Mouse (Mus musculus) lung, postnatal 36 days (tissue): ENCODE results near the gene Ror1.

Source experiments
- DNase-seq: peaks from one replicate; pipeline ENCODE4 v3.0.0; 2022; ENCODE audit warnings: mixed read lengths

Ror1 gene

DNA sequence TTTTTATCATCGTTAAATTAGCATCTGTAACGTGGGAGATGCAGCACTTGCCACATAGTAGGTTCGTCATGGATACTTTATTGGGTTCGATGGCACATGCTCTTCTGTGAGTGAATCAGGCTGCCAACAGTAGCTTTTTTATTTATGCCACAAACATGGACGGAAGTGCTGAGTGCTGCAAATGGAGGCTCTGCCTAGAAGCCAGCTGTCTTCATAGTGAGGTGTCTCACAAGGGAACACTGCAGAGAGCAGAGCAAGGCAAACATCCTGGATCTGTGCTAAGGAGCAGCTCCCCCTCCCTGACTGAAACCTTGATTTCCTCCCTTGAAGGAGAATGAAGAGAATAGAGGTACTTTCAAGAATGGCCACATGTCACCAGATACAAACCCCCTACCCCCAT lies 74.1 kb downstream of the Ror1 start:
- peak; percentile 10 for DNase-seq

DNA sequence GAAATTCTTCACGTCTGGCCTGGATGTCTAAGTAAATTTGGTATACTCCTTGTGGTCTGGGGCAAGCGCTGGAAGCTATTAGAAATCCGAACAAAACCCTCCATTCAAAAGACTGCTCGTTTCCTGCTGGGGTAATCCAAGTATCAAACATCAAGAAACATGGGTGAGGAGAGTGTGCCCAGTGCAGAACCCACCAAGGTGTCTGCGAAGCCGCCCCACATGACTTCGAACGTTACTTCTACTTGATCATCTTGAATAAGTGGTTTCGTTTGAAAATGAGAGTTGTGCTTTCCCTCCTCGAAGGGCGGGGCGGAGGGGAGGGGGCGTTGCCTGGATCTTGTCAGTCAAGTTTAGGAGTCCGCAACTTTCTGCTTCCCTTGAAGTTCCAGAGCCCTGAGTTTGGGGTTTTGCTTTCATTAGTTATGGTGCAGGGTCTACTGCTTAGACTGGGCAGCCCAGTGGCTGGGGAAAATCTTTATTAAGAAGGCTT lies 74.6 kb downstream of the Ror1 start:
- DNase-seq = peak; percentile 39

- no peak for DNase-seq
Measured at GRCm38 (mm10) chr4:100170743-100171142, 75.2 kb downstream of the Ror1 start.

GRCm38 (mm10) chr4:100171483-100171898 lies 75.9 kb downstream of the Ror1 start:
- no peak for DNase-seq

DNA sequence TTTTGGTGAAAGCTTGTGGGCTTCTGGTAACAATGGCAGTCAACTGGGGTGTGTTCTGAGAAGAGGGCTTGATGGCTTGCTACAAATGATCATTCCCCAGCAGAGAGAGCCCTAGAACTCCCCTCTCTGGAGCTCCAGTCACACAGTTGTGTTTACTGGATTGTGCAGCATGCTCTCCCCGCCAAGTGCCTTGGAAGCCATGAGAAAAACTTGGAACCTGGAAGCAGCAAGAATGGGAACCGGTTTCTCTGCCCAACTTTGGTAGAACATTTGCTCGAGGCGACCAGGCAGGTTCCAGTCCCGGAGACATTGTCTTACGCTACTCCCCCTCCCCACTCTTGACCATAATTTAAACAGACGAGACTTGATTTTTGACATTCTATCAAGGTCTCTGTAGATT lies 80.0 kb downstream of the Ror1 start:
- peak; percentile 5 for DNase-seq

DNA sequence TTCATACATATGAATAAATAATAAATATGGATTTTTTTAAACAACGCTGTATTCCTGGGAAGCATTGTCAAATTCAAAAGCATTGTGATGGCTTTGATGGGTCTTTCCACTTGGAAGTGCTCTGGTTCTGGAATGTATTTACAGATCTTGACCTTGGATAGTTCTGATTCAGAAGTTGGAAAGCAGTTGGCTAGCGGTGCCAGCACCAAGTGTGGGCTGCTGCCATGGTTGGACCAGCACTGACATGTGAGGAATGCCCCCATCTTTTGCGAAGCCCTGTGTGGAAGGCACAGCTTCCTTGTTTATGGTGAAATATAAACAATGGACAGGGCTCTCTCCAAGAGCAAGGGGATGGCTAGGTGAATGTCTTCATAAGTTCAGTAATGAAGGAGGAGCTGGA lies 82.7 kb downstream of the Ror1 start:
- peak; percentile 21 for DNase-seq

- DNase-seq = peak; percentile 62
Measured at GRCm38 (mm10) chr4:100181676-100182075, 86.1 kb downstream of the Ror1 start.

GRCm38 (mm10) chr4:100186781-100187180 lies 91.2 kb downstream of the Ror1 start:
- DNase-seq = no peak

DNA sequence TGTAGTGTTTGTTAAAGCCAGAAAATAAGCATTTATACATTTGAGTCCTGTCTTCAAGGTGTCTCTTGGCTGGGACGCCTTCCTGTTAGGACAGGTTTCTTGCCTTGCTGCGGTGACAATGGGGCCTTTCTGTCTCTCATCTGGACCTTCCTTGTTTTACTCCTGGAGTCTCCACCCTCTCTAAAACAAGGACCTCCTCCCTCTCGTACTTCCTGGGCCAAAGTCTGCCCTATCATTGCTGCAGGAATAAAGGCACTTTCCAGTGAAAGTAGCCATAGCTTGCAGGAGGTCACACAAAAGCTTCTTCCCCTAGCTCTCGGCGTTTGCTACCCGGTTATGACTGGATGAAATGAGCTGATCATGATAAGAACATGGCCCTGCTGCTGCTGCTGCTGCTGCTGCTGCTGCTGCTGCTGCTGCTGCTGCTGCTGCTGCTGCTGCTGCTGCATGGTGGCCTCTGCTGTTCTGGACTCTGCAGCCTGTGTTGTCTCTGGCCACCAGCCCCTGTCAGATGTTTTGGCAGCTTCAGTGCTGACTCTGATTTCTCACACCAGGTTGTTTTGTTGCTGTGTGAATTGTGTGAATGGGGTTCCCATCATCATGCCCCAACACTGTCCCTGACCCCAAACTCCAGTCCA lies 92.1 kb downstream of the Ror1 start:
- no peak for DNase-seq

GRCm38 (mm10) chr4:100188201-100188699 lies 92.7 kb downstream of the Ror1 start:
- peak; percentile 31 for DNase-seq

GRCm38 (mm10) chr4:100191483-100191882 lies 95.9 kb downstream of the Ror1 start:
- no peak for DNase-seq

DNA sequence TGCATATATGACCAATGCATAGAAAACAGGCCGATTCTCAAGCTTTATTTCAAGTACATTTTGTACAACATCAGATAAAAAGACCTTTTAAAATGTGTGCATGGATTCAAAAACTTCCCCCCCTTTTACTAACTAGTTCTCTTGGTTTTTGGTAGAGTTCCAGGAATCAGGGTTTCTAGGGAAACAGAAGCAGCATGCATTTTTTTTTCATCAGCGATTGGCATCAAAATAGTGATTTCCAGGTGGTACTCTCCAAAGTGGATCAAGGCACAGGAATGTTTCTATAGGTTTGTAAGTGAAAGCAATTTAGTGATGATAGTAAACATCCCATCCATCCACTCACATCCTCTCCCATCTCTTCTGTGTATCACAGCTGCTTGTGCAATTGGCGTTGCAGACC lies 98.5 kb downstream of the Ror1 start:
- no peak for DNase-seq

DNA sequence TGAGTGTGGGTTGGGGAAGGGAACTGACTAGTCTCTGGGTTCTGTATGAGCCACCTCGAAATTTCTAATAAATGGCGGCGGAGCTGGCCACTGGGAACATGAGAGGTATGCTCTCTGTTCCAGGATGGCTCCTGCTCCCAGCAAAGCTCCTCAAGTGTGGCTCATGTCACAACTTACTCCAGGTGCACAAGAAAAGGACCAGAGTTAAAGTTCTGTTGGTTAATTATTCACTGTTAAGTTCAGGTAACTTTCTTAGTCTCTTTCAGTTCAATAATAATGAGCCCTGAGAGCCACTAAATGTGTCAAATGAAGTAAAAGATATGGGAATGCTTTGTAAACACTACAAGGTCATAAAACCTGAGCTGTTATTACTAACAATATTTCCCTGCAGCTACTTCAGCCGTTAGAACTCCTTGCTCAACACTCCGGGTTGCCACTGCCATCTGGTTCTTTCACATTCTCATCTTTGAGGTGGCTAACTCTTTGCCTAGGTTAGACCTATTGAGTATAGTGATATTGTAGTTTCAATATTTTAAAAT lies 100.7 kb downstream of the Ror1 start:
- no peak for DNase-seq

DNA sequence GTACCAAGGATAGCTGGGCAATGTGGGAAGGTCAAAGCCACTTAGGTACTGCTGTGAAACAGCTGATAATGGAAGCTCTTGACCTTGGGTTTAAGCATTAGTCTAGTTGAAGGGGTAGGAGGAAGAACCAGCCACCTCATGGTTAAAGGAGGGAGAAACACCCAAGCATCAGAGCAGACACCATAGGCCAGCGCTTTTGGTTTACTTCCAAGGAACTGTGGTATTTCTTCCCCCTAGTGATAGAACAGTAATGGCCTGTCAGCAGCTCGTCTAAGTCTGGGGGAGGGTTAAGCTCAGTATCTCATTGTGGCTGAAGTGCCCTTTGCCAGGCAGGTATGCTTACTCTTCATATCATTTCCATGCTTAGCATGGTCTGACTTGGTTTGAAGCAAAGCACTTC lies 102.7 kb downstream of the Ror1 start:
- DNase-seq = no peak

DNA sequence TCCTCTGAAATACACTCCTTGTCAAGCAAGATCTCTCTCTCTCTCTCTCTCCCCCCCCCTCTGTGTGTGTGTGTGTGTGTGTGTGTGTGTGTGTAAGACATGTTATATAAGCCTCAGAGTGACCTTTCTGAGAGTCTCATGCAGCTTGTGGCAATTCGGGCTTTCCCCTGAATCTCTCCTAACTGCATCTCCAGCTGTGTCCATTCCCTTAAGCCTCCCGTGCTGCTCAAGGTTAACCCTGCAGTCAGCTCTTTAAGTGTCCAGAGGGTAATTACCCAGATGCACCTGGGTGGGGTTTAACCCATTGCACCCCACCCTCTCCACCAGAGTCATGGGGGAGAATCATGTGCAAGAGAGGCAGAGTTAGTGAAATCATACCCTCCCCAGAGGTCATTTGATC lies 105.7 kb downstream of the Ror1 start:
- DNase-seq = no peak

DNA sequence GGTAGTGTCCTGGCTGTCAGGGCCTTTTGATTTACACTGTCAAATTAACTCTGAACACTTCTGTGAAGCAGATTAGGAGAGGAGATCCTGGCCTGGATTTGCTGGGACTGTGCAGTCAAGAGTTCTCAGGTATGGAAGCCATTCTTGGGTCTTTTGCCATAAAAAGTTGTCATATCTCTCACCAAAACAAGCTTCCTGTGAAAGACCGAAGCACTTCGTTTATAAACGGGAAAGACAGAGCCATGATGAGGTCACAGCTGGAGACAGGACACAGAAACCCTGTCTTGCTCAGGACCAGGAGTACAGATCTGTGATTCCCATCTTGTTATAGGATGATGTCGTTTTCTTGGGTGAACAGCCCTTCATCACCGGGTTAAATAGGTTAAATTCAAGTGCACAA lies 107.5 kb downstream of the Ror1 start:
- DNase-seq = no peak

- DNase-seq = no peak
Measured at GRCm38 (mm10) chr4:100203688-100204087, 108.1 kb downstream of the Ror1 start.

DNA sequence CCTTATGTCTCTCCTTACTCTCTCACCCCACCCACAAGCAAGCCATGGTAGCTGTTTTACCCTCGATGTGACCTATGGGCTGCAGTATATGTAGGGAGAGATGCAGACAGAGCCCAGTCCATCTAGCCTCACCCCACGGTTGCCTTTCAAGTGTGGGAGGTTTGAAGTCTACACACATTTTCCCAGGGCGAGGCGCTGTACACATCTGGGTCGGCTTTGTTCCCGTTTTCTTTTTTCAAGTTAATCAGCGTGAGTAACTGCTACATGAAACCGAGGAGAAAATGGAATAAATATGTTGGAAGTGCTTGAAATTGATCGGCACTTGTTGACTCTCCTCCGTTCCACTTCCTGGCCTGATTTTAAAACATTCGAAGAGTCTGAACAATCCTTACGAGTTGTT lies 108.8 kb downstream of the Ror1 start:
- DNase-seq = no peak

DNA sequence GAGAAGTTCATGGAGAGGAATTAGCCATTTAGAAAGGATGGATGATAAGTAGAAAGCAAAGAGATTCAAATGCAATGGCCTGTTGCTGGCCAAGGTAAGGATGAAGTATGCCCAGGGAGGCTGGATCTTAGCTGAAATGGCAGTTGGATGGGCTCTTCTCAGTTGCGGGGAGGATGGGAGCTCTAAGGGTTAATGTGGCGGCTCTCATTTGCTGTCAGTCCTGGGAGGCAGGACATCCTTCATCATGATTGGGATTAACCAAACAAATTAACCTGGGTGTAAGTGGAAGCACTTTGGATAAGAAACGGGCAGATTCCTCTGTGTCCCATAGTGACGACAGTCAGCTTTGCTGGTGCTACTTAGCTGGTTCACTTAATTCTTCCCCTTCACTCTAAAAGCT lies 112.5 kb downstream of the Ror1 start:
- DNase-seq = no peak

- no peak for DNase-seq
Measured at GRCm38 (mm10) chr4:100209106-100209505, 113.5 kb downstream of the Ror1 start.

DNA sequence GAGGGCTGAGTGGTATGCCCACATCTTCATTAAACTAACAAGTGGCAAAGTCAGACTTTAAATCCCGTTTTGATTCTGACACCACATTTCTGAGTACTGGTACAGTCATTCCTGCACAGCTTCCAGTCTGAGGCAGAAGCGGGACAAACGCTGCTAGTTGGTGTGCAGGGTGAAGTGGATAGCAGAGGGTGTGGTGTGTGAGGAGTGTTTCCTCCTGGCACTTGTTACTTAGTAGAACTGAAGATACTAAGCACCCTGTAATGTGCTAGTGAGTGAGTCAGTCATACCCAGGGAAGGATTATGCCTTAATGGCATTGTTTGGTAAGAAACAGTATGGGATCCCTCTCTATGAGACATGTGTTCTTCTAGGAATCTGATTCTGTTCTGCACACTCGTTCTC lies 115.7 kb downstream of the Ror1 start:
- DNase-seq = no peak

DNA sequence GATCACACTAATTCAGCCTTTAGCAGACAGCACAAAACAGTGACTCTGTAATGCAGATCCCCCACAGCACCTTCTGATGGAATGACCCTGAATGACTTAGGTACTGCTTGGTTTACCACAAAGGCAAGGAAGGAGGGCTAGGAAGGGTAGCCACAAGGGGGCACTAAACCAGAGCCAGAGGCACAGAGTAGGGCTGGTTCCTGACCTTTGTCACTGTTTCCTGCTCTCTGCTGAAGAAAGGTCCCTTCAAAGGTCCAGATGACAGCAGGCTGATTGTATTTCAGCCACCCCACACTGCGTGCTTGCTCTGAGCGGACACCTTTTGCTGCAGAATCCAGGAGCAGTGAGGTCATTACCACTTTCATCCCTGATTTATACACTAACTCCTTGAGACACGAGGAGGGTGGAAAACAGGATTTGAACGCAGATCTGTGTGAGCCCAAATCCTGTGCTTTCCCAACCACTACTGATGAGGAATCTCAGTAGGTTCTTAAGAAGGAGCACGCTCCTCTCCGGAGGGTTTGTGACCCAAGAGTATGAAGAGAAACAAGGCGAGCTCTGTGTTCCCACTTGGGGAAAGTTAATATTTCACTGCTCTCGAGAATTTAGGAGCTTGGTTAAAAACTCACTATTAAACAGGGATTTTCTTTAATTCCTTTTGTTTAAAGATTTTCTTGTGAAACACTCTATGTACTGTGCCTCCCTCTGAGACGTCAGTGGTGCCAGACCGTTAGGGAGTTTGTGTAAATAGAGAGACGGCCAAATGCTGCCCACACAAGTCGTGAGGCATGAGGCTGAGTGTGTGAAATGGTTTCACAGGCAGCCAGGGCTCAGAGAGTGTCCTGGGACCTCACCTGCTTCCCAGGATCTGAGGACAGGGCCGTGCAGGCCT lies 119.0 kb downstream of the Ror1 start:
- DNase-seq = peak; percentile 75

DNA sequence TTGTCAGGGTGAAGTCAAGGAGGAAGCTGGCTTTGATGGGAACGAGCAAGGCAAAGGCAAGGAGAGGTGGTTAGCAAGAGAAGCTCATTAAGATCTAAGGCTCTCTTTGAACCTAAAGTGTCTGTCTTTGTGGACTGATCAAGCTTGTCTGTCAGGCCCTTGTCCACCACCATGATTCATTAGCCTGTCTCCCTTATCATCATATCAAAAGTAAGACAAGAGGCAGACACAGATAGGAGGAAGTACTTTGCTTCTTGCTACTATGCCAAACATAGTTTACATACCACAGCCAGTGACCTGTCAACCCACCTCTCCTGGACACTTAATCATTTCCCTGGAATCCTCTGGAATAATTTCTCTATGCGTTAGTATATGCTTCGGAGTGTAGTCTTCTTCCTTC lies 121.0 kb downstream of the Ror1 start:
- no peak for DNase-seq

DNA sequence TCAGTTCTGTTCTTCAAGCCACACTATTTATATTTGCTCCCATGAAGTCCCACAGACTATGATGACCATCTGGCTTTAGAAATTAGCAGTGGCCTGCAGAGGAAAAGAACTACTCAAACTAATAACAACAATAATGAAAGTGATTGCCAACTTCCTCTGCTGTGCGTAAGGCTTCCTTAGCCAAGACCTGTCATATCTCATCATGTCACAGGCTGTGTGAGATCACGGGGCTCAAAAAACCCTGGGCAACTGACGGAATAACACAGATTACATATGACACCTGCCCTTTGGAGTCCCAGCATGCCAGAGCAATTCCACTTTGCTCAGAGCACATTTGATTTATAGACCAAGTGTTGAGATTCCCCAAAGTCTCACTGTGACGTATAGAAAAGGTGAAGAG lies 123.4 kb downstream of the Ror1 start:
- peak; percentile 61 for DNase-seq
